Mouse (Mus musculus) erythroblast, embryonic 14.5 days (primary cell): ENCODE data around the gene Gm44511.

ENCODE experiments used
- GATA1 ChIP-seq: IDR thresholded peaks from 2 replicates; pipeline ENCODE4 v1.6.1; 2012; ENCODE audit warnings: low read length, inconsistent platforms, mixed read lengths
- TAL1 ChIP-seq: IDR thresholded peaks from 3 replicates; pipeline ENCODE4 v1.6.1; 2012; ENCODE audit warnings: low read length, inconsistent platforms, mixed read lengths

DNA sequence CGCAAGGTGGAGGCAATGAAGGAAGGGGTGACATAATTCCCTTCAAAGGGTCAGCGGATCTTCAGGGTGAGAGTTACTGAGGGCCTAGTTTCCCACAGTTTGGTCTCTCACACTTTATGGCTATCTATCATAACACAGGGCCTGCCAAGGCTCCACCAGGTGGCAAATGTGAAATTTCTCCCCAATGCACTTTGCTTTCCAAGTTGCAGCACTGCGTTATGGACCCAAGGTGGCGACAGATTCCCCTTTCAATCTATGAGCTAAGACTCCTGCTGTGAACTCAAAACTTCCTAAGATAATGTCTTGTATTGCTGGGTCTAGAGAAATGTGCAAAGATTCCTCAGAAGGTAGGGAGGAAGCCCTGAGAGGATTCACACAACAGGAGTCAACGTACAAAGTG, 17.6 kb downstream of the Gm44511 start:
- TF ChIP-seq GATA1 (no peak), TAL1 (no peak)
